Mouse (Mus musculus) left cerebral cortex, postnatal 4 days (tissue): ENCODE measurements around the gene Cmas. TPM values are rescaled to one million over a fixed set of nuclear protein-coding genes. Genes with fewer than 3 reads are reported as not detected.

ENCODE experiments used
- DNase-seq: peaks from one replicate; pipeline ENCODE4 v3.0.0-alpha.2; 2022
- intact Hi-C: fragments of 180-260 bp; cut with DNase I; formaldehyde crosslinking; loops from one replicate; pipeline ENCODE4 v1.15.1; 2025
- total RNA-seq, 2 experiments: library from RNA; stranded (reverse); gene quantifications; 2 replicates each; pipeline ENCODE4 v1.2.3; 2021

Cmas gene
- 100 to 1,000 TPM; 135 to 148 TPM for total RNA-seq

DNA sequence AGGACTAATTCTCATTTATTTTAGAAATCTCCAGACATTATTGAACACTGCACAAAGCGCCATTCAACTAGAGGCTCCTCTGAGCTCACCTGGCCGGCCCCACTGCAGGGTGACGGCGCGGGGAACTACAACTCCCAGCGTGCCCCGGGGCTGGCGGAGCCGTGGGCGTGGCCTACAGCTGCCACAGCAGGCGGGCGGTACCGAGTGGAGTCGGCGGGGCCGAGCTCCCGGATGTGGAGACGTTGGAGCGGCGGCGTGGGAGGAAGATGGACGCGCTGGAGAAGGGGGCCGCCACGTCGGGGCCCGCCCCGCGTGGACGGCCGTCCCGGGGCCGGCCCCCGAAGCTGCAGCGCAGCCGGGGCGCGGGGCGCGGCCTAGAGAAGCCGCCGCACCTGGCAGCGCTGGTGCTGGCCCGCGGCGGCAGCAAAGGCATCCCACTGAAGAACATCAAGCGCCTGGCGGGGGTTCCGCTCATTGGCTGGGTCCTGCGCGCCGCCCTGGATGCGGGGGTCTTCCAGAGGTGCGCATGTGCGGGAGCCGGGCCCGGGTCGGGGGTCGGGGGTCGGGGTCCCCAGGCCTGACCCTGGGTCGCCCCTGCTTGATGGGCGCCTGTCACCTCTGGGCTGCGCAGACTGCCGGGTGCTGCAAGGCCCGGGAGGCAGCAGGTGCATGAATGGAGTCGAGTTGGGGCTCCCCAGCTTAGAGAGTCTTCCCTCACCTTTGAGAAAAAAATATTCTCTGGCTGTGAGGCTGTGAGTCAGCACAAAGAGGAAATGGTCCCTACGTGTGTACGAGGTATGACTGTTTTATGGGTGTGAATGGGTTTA, at the start of gene Cmas:
Gene Cmas (plus strand): TSS at position 180 of the 827 bp plus-strand sequence.
- DNase-seq: peak; percentile 91
- intact Hi-C loops: no loop called here

DNA sequence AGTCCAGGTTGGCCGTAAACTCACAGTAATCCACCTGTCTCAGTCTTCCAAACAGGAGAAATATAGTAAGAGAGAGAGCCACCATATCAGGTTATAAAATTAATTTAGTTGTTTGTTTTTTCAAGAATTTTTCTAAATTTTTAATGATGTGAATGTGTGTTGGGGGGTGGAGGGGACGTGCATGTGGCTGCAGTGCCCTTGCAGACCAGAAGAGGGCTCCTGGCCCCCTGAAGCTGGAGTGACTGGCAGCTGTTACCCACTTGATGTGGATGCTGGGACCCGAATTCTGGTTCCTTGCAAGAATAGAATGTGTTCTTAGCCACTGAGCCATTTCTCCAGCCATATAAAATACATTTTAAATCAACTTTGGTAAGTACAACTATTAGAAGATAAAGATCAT, 49.8 kb upstream of the Cmas start:
- no peak for DNase-seq
- intact Hi-C loops: no loop called here

DNA sequence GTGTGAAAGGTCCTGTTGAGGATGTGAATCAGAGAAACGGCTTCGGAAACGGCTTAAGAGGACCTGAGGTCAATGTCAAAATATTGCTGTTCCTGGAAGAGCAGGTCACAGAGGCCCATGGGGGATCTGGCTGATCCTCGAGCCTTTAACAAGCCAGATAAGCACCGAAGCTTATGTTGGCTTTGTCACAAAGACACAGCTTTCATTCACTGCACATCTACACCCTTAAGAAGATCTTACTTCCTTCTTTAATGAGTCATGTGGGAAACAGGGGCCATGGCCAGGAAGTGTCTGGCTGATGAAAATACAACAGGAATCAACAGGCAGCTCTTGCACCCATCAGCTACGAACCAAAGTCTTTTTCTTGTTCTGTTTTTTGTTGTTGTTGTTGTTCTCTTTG, 48.1 kb upstream of the Cmas start:
- DNase-seq: no peak
- intact Hi-C loops: no loop called here

DNA sequence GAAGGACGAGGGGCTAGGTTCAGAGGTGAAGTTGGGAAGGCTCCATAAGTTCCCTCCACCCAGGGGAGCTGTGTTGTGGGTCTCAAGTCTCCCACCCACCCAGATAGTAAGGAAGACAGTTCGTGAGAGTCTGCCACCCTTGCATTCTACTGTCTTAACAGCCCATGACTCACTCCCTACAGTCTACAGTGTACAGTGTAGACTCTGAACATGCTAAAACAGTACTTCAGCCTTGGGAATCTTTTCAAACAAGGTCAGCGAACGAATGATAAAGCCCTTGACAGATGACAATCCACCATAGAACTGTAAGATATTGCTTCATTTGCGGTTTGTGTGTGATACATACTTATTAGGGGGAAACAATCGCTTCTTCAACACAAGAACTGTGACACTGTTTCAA, 45.8 kb upstream of the Cmas start:
- no peak for DNase-seq
- intact Hi-C loops: no loop called here

DNA sequence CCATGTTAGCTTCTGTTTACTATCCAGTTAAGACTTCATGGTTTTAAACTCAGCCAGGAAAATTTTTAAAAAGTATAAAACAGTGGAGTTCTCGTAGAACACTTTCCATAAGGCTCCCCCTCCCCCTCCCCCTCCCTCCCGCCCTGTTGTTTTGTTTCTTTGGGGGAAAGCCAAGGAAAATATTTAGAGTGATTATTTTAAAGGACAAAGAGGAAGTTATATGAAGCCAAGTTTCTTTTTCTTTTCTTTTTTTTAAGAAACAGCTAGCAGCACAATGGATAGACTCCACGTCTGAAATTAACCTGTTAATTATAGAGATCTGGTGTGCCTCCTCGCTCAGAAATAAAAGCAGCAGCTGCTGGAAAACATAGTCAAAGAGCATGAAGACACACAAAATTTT, 45.4 kb upstream of the Cmas start:
- no peak for DNase-seq
- intact Hi-C loops: no loop called here

DNA sequence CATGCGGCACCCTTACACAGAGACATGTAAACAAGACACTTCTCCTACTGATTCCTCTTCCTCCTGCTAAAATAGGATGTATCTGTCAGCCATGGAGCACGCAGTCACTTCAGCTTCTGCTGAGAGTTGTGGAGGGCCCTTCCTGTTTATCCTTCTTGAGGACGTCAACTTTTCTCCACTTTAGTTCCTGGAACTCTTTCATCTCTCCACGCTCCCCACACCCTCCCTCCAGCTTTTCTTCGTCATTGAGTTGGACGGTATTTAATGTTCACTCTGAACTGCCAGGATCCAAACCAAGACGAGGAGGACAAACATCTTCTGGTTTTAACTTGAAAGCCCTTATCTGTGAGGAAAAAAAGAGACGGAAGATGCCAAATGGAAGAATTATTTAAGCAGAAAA, 41.5 kb upstream of the Cmas start:
- no peak for DNase-seq
- intact Hi-C loops: no loop called here

DNA sequence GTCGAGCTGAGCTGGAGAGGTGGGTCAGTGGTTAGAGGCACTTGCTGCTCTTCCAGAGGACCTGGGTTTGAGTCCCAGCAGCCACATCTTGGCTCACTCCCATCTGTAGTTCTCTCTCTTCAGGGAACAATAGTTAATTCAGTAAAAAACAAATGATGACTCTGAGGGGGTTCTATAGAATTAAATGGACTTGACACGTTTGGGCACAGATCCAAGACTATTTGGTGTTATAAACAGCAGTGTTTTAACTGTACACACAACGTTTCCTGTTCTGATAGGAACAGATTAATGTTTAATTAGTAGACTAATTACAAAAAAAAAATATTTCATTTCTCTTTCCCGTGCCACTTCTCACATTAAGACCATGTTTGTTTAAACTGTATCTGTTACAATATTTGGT, 39.3 kb upstream of the Cmas start:
- intact Hi-C loops: no loop called here
- DNase-seq: no peak

DNA sequence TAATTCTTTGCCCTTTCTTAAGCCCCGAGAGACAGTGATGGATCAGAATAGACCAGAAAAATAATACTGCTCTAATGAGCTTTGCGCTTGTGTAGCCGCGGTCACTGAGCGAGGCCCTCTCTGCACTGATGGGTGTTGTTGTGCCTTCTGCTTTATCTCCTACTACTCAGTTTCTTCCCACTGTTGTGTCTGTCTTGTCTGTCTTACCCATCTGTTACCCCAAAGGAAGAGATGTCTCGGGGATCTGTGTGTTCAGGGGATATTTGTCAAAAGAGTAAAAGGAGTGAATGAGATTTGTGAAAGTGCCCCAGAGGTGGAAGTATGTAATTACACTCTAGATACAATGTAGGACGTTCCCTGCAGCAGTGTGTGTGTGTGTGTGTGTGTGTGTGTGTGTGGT, 38.3 kb upstream of the Cmas start:
- intact Hi-C loops: no loop called here
- no peak for DNase-seq

DNA sequence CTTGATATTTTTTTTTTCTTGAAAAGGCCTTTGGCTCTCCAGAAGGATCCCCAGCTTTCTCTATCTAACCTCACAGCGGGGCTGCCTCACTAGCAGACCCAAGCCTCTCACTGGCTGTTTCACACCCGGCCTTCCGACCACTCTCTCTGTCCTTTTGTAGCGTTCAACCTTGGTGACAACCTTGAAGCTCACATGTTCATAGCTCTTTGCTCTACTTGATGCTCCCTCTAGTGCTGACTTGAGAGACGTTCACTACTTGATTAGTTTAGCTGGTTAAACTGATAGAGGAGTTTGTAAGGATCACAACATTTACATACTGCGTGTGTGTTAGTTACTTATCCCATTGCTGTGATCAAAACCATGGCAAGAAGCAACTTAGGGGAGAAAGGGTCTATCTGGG, 35.8 kb upstream of the Cmas start:
- no peak for DNase-seq
- intact Hi-C loops: no loop called here

DNA sequence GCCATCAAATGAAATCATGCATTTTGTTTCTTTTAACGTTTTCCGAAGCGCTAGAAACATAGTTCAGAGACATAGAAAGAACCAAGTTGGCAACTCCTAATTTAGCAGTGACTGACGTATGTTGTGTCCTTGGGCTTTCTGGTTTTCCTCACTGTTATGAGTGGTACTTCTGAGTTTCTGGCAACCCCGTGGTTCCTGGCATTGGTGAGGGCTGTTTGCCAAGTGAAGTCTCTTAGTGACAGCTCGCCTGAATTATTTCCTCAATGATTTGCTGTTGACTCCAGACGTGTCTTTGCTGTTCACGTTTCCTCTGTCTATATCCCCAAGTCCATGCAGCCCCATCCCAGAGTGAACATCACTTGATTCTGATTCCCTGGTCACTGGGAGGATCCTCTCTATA, 34.8 kb upstream of the Cmas start:
- DNase-seq: no peak
- intact Hi-C loops: no loop called here

DNA sequence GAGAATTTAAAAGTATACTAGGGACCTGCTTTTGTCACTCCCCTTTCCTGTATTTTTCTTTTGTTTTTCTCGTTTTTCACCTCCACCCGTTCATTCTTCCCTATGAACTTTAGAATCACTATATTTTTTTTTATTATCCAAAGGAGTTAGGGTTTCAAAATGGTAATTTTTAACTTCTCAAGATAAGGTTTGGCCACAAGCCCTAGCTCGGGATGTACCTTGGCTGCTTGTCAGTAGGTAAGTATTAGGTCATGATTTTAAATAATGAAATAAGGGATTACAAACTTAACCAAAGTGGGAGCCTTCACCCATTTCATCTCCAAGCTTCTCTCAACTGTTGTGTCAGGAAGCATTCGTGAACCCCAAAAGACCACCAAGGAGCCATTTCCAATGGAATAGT, 30.5 kb upstream of the Cmas start:
- intact Hi-C loops: no loop called here
- no peak for DNase-seq

DNA sequence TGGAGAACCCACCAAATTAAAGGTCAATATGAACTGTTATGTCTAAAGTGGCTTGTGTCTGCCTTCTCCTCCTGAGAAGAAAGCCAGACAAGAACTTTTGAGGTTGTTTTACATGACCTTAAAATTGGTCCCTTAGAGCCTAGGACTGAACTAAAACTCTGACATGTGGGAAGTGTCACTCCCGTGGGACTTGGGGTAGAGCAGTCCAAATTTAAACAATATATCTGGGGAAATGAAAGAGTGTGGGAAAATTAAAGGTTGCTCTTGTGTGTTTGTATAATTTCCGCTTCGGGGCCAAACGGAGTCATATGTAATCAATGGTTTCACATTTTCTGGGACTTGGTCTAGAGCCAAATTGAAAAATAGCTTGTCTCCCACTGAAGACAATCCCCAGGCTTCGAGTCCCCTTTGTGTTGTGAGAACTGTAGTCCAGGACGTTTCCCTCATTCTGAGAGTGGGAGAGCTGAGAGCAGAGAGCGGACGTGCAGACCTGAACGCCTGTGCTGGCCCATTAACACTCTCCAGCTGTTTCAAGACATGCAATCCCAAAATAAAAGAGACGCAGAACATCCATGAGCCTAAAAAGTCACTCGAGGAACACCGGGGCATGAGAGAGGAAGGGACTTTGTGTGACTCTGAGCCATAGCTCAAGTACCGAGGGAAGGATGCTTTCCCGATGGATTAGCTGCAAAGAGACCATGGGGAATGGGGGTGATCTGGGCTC, 23.8 kb upstream of the Cmas start:
- DNase-seq: no peak
- intact Hi-C loops: no loop called here

DNA sequence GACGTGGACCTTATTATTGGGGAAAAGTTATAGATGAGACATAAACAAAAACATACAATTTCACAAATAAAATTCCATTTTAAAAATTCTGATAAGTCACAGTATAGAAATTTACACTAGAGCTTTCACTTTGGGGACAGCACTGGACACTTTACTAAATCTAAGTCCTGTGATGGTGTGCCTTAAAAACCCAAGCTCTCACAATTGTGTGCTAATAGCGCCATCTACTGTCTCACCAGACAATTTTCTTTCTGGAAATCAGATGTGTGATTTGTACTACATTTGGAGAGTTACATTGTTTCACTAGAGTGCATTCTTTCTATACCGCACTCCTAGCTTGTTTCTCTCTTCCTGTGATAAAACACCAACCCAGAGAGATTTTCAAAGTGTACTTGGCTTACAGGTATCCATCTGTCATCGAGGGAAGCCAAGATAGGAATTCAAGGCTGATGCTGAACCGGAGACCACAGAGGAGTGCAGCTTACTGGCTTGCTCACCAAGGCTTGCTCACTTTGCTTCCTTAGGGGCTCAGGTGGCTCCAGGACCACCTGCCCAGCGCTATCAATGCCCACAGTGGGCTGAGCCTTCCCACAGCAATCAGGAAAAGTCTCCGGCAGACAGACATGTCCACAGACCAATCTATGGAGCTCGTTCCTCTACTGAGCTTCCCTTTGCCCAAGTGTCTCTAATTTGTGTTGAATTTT, 21.0 kb upstream of the Cmas start:
- intact Hi-C loops: loop anchor here (2.0 kb wide), 1 partner anchor 211 kb away; no protein-coding TSS in a partner anchor
- DNase-seq: no peak

DNA sequence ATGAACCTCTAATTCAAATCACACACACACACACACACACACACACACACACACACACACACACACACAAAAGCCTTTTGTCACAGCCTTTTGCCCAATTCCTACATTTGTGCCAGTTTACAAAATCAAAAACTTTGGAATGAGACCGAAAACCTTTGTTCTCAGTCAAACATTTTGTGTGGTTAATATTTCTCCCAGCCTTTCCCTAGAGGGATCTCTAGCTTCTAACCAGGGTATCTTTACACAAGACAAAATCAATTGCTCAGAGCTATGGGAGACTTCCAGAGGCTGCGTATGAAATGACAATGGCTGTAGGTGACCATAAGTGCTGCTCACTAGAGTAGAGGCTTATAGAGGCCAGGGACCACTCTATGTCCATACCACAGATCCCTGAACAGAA, 18.3 kb upstream of the Cmas start:
- intact Hi-C loops: no loop called here
- no peak for DNase-seq

DNA sequence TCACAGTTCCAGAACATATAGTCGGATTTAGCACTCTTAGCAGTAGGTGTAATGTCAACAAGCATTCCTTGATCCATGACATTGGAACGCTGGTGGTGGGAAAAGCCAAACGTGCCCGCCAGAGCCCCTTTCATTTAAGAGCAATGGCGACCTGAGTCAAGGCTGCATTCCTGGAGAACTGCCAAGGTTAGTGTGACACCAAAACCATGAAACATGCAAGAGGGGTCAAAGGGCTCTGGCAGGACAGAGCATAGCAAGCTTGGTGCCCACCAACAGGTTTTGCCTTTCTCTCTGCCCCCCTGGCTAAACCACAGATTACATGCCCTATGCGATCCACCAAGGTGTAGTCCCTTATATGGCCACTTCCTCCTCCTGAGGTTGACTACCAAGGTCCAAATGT, 17.8 kb upstream of the Cmas start:
- intact Hi-C loops: no loop called here

DNA sequence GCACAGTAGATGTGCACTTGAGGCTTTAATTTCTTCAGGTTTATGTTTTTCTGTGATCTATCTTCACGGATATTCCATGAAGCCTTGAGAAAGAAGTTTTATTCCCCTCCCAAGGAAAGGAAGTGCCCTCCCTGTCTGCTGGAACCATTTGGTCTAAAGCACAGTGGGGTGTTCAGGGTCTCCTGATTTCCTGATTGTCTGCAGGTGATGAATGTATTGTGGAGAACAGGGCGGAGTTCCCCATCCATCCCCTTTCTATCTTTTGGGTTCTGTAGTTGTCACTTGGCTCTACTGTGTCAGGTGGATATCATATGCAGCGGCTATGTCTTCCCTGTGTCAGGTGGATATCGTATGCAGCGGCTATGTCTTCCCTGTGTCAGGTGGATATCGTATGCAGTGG, 14.7 kb upstream of the Cmas start:
- intact Hi-C loops: no loop called here
- no peak for DNase-seq

More for the DNA sequence above, 17.8 kb upstream of the Cmas start:
- DNase-seq: no peak

DNA sequence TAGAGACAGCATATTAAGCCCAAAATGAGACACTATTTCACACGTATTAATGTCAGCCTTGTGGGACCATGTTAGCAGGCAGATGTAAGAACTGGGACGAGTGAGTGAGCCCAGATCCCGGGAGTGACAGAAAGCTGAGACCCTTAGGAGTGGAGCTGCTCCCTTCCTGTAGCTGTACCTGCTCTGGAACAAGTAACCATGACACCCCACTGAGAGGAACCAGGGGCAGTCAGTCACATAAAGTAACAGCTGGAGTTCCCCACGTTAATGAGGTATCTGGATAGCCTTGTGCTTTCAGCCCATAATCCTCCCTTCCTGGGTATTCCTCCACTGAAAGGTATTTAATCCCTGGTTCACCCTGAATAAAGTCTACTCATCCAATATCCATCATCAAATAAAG, 13.3 kb upstream of the Cmas start:
- DNase-seq: no peak
- intact Hi-C loops: no loop called here

DNA sequence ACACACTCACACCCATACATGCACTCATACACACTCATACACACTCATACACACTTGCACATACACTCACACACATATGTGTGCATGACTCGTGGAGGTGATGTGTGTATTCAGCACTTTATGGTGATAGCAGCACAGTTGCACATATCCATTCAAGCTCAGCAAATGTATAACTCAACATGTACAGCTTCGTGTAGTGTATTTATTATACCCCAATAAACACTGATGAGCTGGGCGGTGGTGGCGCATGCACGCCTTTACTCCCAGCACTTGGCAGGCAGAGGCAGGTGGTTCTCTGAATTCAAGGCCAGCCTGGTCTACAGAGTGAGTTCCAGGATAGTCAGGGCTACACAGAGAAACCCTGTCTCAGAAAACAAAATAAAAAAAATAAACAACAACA, 11.0 kb upstream of the Cmas start:
- DNase-seq: no peak
- intact Hi-C loops: no loop called here

DNA sequence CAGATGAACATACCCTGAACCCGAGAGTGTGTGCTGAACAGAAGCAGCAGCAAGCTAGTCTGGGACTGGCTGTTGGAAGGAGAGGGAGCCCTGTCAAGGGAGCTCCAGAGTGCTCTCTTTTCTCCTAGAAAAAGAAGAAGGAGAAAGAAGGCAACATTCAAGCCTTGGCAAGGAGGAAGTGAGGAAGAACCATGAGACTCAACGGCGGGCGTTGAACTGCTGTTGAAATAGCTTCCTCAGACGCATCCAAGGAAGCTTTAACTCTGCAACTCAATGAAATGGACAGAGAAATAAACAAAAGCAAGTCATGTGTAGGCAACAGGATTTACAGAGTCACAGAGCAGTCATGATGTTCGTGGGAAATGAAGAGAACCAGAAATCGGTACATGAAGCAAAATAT, 9.7 kb upstream of the Cmas start:
- no peak for DNase-seq
- intact Hi-C loops: no loop called here

DNA sequence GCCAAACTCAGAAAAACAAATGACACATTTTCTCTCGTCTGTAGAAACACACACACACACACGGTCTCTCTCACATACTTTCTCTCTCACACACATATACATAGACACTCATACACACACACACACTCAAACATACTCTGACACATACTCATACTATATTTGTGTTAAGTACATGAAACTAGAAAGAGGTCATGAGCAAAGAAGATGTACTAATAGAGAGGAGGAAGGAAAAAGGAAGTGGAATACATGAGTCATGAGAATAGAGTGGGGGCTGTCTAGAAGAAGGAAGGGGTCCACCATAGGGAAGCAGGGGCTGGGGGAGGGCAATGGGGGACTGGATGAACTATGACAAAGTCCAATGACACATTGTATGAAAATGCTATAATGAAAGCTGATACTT, 9.3 kb upstream of the Cmas start:
- intact Hi-C loops: no loop called here

DNA sequence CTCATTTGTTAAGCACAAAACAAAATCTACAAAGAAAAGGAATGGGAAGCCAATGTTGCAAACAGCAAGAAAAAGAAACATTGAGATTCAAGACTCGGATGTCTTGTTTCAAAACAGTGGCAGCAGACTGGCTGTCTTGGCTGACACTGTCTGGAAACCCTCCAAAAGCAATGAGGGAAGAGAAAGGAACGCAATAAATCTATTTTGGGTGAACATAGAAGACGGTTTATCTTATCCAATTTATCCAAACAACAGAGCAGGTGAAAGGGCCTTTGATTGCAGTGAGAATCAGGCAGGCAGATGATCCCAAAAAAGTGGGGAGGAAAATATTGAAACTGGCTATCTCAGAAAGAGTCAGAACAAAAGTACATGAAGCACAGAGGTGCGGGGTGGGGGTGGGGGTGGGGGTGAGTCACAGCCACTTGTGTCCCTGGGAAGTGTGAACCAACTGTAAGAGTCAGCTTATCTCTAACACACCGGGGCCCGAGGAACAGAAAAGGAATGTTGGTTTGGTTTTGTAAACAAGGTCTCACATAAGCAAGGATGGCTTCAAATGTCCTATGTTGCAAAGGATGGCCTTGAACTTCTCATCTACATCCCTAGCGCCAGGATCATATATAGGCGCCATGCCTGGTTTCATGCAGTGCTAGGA, 8.3 kb upstream of the Cmas start:
- no peak for DNase-seq
- intact Hi-C loops: no loop called here

More for the DNA sequence above, 9.3 kb upstream of the Cmas start:
- no peak for DNase-seq
